Comparison of ENCODE assay signal across 27 mouse cellular contexts in genomic region chr11:118892876-118893275, GRCm38 (mm10). TPM values are rescaled to one million over a fixed set of nuclear protein-coding genes. Genes with fewer than 3 reads are reported as not detected.
A peak's percentile ranks its signal among the peaks of the same experiment; 100 is the strongest.
DNase-seq lines count a peak whose midpoint lies in the region; ATAC-seq lines count a peak whose summit lies in the region.
"Had no signal": no experiment of that assay in that cellular context is flagged by ENCODE, and none has a peak within 500 bp of the region (broad histone marks: within the 10 kb centered on the region; RNA-seq: fewer than 3 reads in every experiment).

No protein-coding gene starts in this region.

- no peaks in the 10 kb centered on the region for H3K27me3 ChIP-seq in limb, embryonic 11.5 days (ENCODE audit: control insufficient read depth, insufficient read depth, low read length)
- H3K27me3 ChIP-seq in limb, embryonic 10.5 days (ENCODE audit: low read depth, poor library complexity, severe bottlenecking), result peaks cover 44% of the 10 kb centered on the region
- H3K27me3 ChIP-seq in embryonic facial prominence, embryonic 10.5 days (replicated peaks; ENCODE audit: low read depth, poor library complexity, severe bottlenecking), result peaks cover 3% of the 10 kb centered on the region; the same call in 1 of the 2 replicates
- H3K27me3 ChIP-seq: forebrain, embryonic 15.5 days; hindbrain, embryonic 13.5 days; intestine, embryonic 15.5 days had no signal

- no peaks in the 10 kb centered on the region for H3K36me3 ChIP-seq in limb, embryonic 11.5 days (ENCODE audit: control insufficient read depth, insufficient read depth, low read length)
- H3K36me3 ChIP-seq in limb, embryonic 10.5 days, result no peaks in the 10 kb centered on the region
- H3K36me3 ChIP-seq in embryonic facial prominence, embryonic 10.5 days (replicated peaks), result no peaks in the 10 kb centered on the region
- H3K36me3 ChIP-seq: embryonic facial prominence, embryonic 13.5 days; forebrain, embryonic 12.5 days; forebrain, embryonic 15.5 days; G1E; heart, embryonic 12.5 days; heart, embryonic 15.5 days; hindbrain, embryonic 10.5 days; hindbrain, embryonic 13.5 days; intestine, embryonic 15.5 days had no signal

- 90% methylated on average over 5 of the region's 5 CpGs for WGBS in limb, embryonic 11.5 days
- WGBS in limb, embryonic 10.5 days, result 88% methylated on average over 5 of the region's 5 CpGs
- WGBS in embryonic facial prominence, embryonic 10.5 days, result 93% methylated on average over 5 of the region's 5 CpGs

- peak; percentile 39 for DNase-seq in cerebellum, adult 11-12 months
- DNase-seq in cerebellum, adult 9-11 months, result no peak
- DNase-seq in cerebellum, adult 8-10 months, result peak; percentile 40
- no peak for DNase-seq in cerebellum, postnatal 4 days (ENCODE audit: low spot score in 2 of 2)
- DNase-seq in limb, embryonic 11.5 days (ENCODE audit: low spot score), result peak; percentile 36
- DNase-seq in limb, embryonic 10.5 days (ENCODE audit: low spot score), result no peak
- DNase-seq in embryonic facial prominence, embryonic 10.5 days (ENCODE audit: low spot score), result no peak
- DNase-seq: adrenal gland, postnatal 10 days; adrenal gland, postnatal 36 days; B cell, adult 2 months; gastrocnemius, postnatal 25 days; heart, adult 18-20 months; heart, postnatal 10 days; heart, postnatal 36 days; kidney, adult 11 months had no signal

- no peak overlapping the region for H3K4me2 ChIP-seq in limb, embryonic 11.5 days (ENCODE audit: low read depth, severe bottlenecking)
- H3K4me2 ChIP-seq: embryonic facial prominence, embryonic 13.5 days; forebrain, embryonic 12.5 days; forebrain, embryonic 15.5 days; heart, embryonic 12.5 days; heart, embryonic 15.5 days; hindbrain, embryonic 13.5 days; intestine, embryonic 15.5 days had no signal

- no peak overlapping the region for H3K9ac ChIP-seq in limb, embryonic 11.5 days (ENCODE audit: low read length)
- H3K9ac ChIP-seq: embryonic facial prominence, embryonic 13.5 days; forebrain, embryonic 12.5 days; forebrain, embryonic 15.5 days; heart, embryonic 12.5 days; heart, embryonic 15.5 days; hindbrain, embryonic 13.5 days; intestine, embryonic 15.5 days had no signal

- H3K27ac ChIP-seq in limb, embryonic 11.5 days (replicated peaks; ENCODE audit: low read depth, low read length), result no peak overlapping the region
- H3K27ac ChIP-seq in limb, embryonic 10.5 days, result no peak overlapping the region
- H3K27ac ChIP-seq in embryonic facial prominence, embryonic 10.5 days (replicated peaks), result no peak overlapping the region
- H3K27ac ChIP-seq: embryonic facial prominence, embryonic 13.5 days; forebrain, embryonic 12.5 days; forebrain, embryonic 15.5 days; heart, embryonic 15.5 days; hindbrain, embryonic 10.5 days; intestine, embryonic 15.5 days had no signal

- H3K4me3 ChIP-seq in limb, embryonic 11.5 days (ENCODE audit: low read depth, low read length), result no peak overlapping the region
- H3K4me3 ChIP-seq in limb, embryonic 10.5 days, result no peak overlapping the region
- no peak overlapping the region for H3K4me3 ChIP-seq in embryonic facial prominence, embryonic 10.5 days
- H3K4me3 ChIP-seq: embryonic facial prominence, embryonic 13.5 days; erythroblast, embryonic 14.5 days; forebrain, embryonic 12.5 days; forebrain, embryonic 15.5 days; heart, embryonic 12.5 days; heart, embryonic 15.5 days; hindbrain, embryonic 10.5 days; hindbrain, embryonic 13.5 days; intestine, embryonic 15.5 days had no signal

- H3K9me3 ChIP-seq in limb, embryonic 11.5 days (ENCODE audit: control insufficient read depth, low read length), result no peaks in the 10 kb centered on the region
- no peaks in the 10 kb centered on the region for H3K9me3 ChIP-seq in limb, embryonic 10.5 days (replicated peaks)
- no peaks in the 10 kb centered on the region for H3K9me3 ChIP-seq in embryonic facial prominence, embryonic 10.5 days
- H3K9me3 ChIP-seq: embryonic facial prominence, embryonic 13.5 days; forebrain, embryonic 12.5 days; forebrain, embryonic 15.5 days; heart, embryonic 12.5 days; heart, embryonic 15.5 days; hindbrain, embryonic 10.5 days; hindbrain, embryonic 13.5 days; intestine, embryonic 15.5 days had no signal

- no peak for ATAC-seq in limb, embryonic 11.5 days (ENCODE audit: insufficient number of reproducible peaks, low FRiP score, low TSS enrichment, low read depth)
- ATAC-seq: forebrain, embryonic 15.5 days; hindbrain, embryonic 16.5 days; intestine, embryonic 15.5 days; Patski had no signal

- peaks cover 2% of the 10 kb centered on the region; the same call in 1 of the 2 replicates for H3K4me1 ChIP-seq in limb, embryonic 11.5 days (ENCODE audit: control insufficient read depth, insufficient read depth, low read length)
- peaks cover 30% of the 10 kb centered on the region for H3K4me1 ChIP-seq in limb, embryonic 10.5 days
- peaks cover 29% of the 10 kb centered on the region for H3K4me1 ChIP-seq in embryonic facial prominence, embryonic 10.5 days
- H3K4me1 ChIP-seq: embryonic facial prominence, embryonic 13.5 days; heart, embryonic 12.5 days; heart, embryonic 15.5 days; intestine, embryonic 15.5 days had no signal

RNA-seq across cellular contexts. Expression of gene Rbfox3, which starts 18.5 kb away (rescaled TPM):
- 1.9 and 2.5 TPM in 2 replicates for polyA plus RNA-seq in limb, embryonic 11.5 days (2014; fragmentation: Nextera tagmentation; extraction: Ambion mirVana)
- polyA plus RNA-seq in limb, embryonic 10.5 days (2016; fragmentation: Nextera tagmentation; extraction: Ambion mirVana), result 1.4 and 1.7 TPM in 2 replicates
- 2.3 and 2.5 TPM in 2 replicates for polyA plus RNA-seq in embryonic facial prominence, embryonic 10.5 days (2016; fragmentation: Nextera tagmentation; extraction: Ambion mirVana)
- polyA plus RNA-seq: G1E, Patski had no signal

Comparison
In these comparisons a context has a peak if more than half of its experiments do, and no peak if none do; other contexts are left out.
1. DNase-seq: peak in cerebellum, adult 11-12 months (single experiment), cerebellum, adult 8-10 months (single experiment) and limb, embryonic 11.5 days (single experiment); none in cerebellum, adult 9-11 months (single experiment), cerebellum, postnatal 4 days (0 of 2), limb, embryonic 10.5 days (single experiment) and embryonic facial prominence, embryonic 10.5 days (single experiment).